Mouse (Mus musculus): ENCODE measurements at regions not wholly inside any gene's neighbourhood (a gene's known extent, or its start where the extent isn't known, plus 50 kb on each side); places are given as distances from the start of the nearest gene placed in this dataset.

DNA sequence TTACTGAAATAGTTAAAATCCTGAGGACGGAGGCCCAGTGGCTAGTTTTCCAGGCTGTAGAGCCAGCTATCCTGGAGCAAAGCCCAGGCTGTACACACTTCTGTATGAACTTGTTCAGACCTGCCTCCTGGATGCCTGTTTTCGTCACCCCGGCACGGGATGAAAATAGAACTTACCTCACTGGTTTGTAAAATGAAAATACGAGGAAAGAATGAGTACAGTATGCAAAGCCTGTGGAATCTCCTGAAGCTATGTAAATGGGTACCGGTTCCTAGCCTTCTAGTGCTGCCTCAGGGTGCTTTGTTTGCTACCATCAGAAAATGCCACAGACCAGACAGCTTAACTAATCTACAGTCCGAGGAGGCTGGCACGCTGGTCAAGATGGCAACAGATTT is 276.0 kb upstream of the Cdyl start:
- H3K4me2 ChIP-seq (ENCODE audit: low read length), result peak overlapping the region; percentile 57
- no peaks in the 10 kb centered on the region for H3K36me3 ChIP-seq (ENCODE audit: control insufficient read depth, insufficient read depth, low read length)
- peak; percentile 91 for ATAC-seq (ENCODE audit: insufficient number of reproducible peaks, insufficient read depth, low FRiP score, low read depth)
- 3% methylated on average over 8 of the region's 8 CpGs for WGBS
- H3K9me3 ChIP-seq (ENCODE audit: control insufficient read depth, low read length), result no peaks in the 10 kb centered on the region
- H3K4me1 ChIP-seq (ENCODE audit: control insufficient read depth in 2 of 2, insufficient read depth in 2 of 2, low read length in 2 of 2), result peaks cover 15 to 20% of the 10 kb centered on the region in 2 experiments
- H3K27me3 ChIP-seq (ENCODE audit: control insufficient read depth, insufficient read depth, low read length), result no peaks in the 10 kb centered on the region
- H3K9ac ChIP-seq (ENCODE audit: low read length), result peak overlapping the region; percentile 42
- H3K27ac ChIP-seq (replicated peaks in 1 of 2; ENCODE audit: control insufficient read depth in 1 of 2, insufficient read depth in 1 of 2, low read depth in 2 of 2, low read length in 2 of 2), result peak overlapping the region; percentile 93 to 97
- H3K4me3 ChIP-seq (ENCODE audit: control insufficient read depth in 1 of 2, insufficient read depth in 1 of 2, low read depth in 1 of 2, low read length in 2 of 2), result peak overlapping the region; percentile 11 to 22; a peak in 2 of 4 replicates

DNA sequence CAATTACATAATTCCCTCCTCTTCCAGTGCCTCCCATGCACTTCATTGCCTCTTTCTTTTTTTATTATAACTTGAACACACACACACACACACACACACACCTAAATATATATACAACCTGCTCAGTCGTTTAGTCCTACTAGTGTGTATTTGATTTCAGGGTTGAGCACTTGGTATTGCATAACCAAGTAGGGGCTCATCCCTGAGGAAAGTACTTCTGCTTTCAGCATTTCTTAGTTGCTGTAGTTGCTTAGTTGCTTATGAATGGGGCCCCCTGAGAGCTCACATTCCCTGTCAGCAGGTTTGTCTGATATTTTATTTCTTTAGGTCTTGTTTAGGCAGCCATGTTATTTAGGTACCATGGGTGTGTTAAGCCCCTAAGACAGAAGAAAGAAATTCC is 271.3 kb upstream of the Cdyl start:
- no peak overlapping the region for H3K4me3 ChIP-seq (ENCODE audit: control insufficient read depth in 1 of 2, insufficient read depth in 1 of 2, low read depth in 1 of 2, low read length in 2 of 2)
- ATAC-seq (ENCODE audit: insufficient number of reproducible peaks, insufficient read depth, low FRiP score, low read depth), result no peak

GRCm38 (mm10) chr13:35389781-35390525 is 269.7 kb upstream of the Cdyl start:
- 89% methylated on average over 6 of the region's 6 CpGs for WGBS
- no peaks in the 10 kb centered on the region for H3K36me3 ChIP-seq (ENCODE audit: control insufficient read depth, insufficient read depth, low read length)
- no peak for ATAC-seq (ENCODE audit: insufficient number of reproducible peaks, insufficient read depth, low FRiP score, low read depth)
- peaks cover 3 to 4% of the 10 kb centered on the region in 2 experiments; a peak in 3 of 4 replicates for H3K4me1 ChIP-seq (ENCODE audit: control insufficient read depth in 2 of 2, insufficient read depth in 2 of 2, low read length in 2 of 2)
- H3K27me3 ChIP-seq (ENCODE audit: control insufficient read depth, insufficient read depth, low read length), result no peaks in the 10 kb centered on the region
- no peak overlapping the region for H3K9ac ChIP-seq (ENCODE audit: low read length)
- no peaks in the 10 kb centered on the region for H3K9me3 ChIP-seq (ENCODE audit: control insufficient read depth, low read length)
- no peak overlapping the region for H3K4me2 ChIP-seq (ENCODE audit: low read length)
- H3K27ac ChIP-seq (replicated peaks in 1 of 2; ENCODE audit: control insufficient read depth in 1 of 2, insufficient read depth in 1 of 2, low read depth in 2 of 2, low read length in 2 of 2), result no peak overlapping the region
- H3K4me3 ChIP-seq (ENCODE audit: control insufficient read depth in 1 of 2, insufficient read depth in 1 of 2, low read depth in 1 of 2, low read length in 2 of 2), result no peak overlapping the region

More for the DNA sequence above, 271.3 kb upstream of the Cdyl start:
- Histone ChIP-seq H3K27ac (replicated peaks in 1 of 2; ENCODE audit: control insufficient read depth in 1 of 2, insufficient read depth in 1 of 2, low read depth in 2 of 2, low read length in 2 of 2) (no peak overlapping the region), H3K4me1 (ENCODE audit: control insufficient read depth in 2 of 2, insufficient read depth in 2 of 2, low read length in 2 of 2) (peaks cover 10 to 11% of the 10 kb centered on the region in 2 experiments), H3K36me3 (ENCODE audit: control insufficient read depth, insufficient read depth, low read length) (no peaks in the 10 kb centered on the region), H3K4me2 (ENCODE audit: low read length) (no peak overlapping the region), H3K9ac (ENCODE audit: low read length) (no peak overlapping the region), H3K27me3 (ENCODE audit: control insufficient read depth, insufficient read depth, low read length) (no peaks in the 10 kb centered on the region), H3K9me3 (ENCODE audit: control insufficient read depth, low read length) (no peaks in the 10 kb centered on the region)
- 39% methylated on average over 1 of the region's 1 CpGs for WGBS

DNA sequence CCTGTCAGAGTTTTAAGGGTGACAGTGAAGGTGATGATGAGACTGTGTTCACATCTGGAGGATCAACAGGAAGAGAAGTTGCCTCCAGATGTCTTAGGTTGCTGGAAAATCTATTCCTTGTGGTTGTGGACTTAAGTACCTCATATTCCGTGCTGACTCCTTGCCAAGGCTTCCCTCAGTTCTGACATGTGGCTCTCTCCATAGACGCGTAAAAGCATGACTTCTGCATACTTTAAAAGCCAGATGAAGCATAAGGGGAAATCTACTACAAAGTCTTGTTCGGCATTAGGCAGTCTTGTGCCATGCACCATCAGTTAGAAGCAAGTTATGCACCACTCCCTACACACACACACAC is 269.1 kb upstream of the Cdyl start:
- no peak overlapping the region for H3K9ac ChIP-seq (ENCODE audit: low read length)
- no peaks in the 10 kb centered on the region for H3K27me3 ChIP-seq (ENCODE audit: control insufficient read depth, insufficient read depth, low read length)
- H3K9me3 ChIP-seq (ENCODE audit: control insufficient read depth, low read length), result no peaks in the 10 kb centered on the region
- no peak overlapping the region for H3K4me2 ChIP-seq (ENCODE audit: low read length)
- 61% methylated on average over 4 of the region's 4 CpGs for WGBS
- H3K4me3 ChIP-seq (ENCODE audit: control insufficient read depth in 1 of 2, insufficient read depth in 1 of 2, low read depth in 1 of 2, low read length in 2 of 2), result no peak overlapping the region
- peaks cover 8 to 9% of the 10 kb centered on the region in 2 experiments for H3K4me1 ChIP-seq (ENCODE audit: control insufficient read depth in 2 of 2, insufficient read depth in 2 of 2, low read length in 2 of 2)
- H3K36me3 ChIP-seq (ENCODE audit: control insufficient read depth, insufficient read depth, low read length), result no peaks in the 10 kb centered on the region
- H3K27ac ChIP-seq (replicated peaks in 1 of 2; ENCODE audit: control insufficient read depth in 1 of 2, insufficient read depth in 1 of 2, low read depth in 2 of 2, low read length in 2 of 2), result no peak overlapping the region
- no peak for ATAC-seq (ENCODE audit: insufficient number of reproducible peaks, insufficient read depth, low FRiP score, low read depth)

DNA sequence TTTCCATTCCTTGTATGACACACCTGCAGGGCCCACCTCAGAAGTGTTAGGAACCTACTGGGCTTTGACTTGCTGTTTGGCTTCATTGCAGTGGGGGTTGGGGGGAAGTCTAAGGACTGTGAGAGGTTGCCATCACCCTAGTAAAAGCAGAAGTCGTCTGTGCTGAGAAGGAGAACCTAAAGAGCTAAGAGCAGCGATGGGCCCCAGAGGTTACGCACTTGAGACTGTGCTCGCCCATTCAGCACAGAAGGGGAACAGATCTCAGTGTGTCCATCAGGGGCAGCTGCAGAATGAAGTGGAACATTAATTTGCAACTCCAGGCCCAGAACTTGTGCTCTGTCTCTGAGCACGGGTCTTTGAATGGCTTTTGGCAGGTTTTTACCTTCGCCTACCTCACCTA is 267.5 kb upstream of the Cdyl start:
- Histone ChIP-seq H3K4me1 (ENCODE audit: control insufficient read depth in 2 of 2, insufficient read depth in 2 of 2, low read length in 2 of 2) (peaks cover 11 to 22% of the 10 kb centered on the region in 2 experiments), H3K4me3 (ENCODE audit: control insufficient read depth in 1 of 2, insufficient read depth in 1 of 2, low read depth in 1 of 2, low read length in 2 of 2) (no peak overlapping the region), H3K4me2 (ENCODE audit: low read length) (no peak overlapping the region), H3K27me3 (ENCODE audit: control insufficient read depth, insufficient read depth, low read length) (no peaks in the 10 kb centered on the region), H3K27ac (replicated peaks in 1 of 2; ENCODE audit: control insufficient read depth in 1 of 2, insufficient read depth in 1 of 2, low read depth in 2 of 2, low read length in 2 of 2) (no peak overlapping the region), H3K36me3 (ENCODE audit: control insufficient read depth, insufficient read depth, low read length) (no peaks in the 10 kb centered on the region), H3K9ac (ENCODE audit: low read length) (no peak overlapping the region), H3K9me3 (ENCODE audit: control insufficient read depth, low read length) (no peaks in the 10 kb centered on the region)
- 84% methylated on average over 6 of the region's 6 CpGs for WGBS
- ATAC-seq (ENCODE audit: insufficient number of reproducible peaks, insufficient read depth, low FRiP score, low read depth), result no peak

- no peaks in the 10 kb centered on the region for H3K9me3 ChIP-seq (ENCODE audit: control insufficient read depth, low read length)
- no peak overlapping the region for H3K9ac ChIP-seq (ENCODE audit: low read length)
- no peaks in the 10 kb centered on the region for H3K27me3 ChIP-seq (ENCODE audit: control insufficient read depth, insufficient read depth, low read length)
- H3K4me1 ChIP-seq (ENCODE audit: control insufficient read depth in 2 of 2, insufficient read depth in 2 of 2, low read length in 2 of 2), result peaks cover 10 to 22% of the 10 kb centered on the region in 2 experiments
- peak overlapping the region; percentile 46 to 62; a peak in 3 of 4 replicates for H3K27ac ChIP-seq (replicated peaks in 1 of 2; ENCODE audit: control insufficient read depth in 1 of 2, insufficient read depth in 1 of 2, low read depth in 2 of 2, low read length in 2 of 2)
- H3K36me3 ChIP-seq (ENCODE audit: control insufficient read depth, insufficient read depth, low read length), result no peaks in the 10 kb centered on the region
- no peak for ATAC-seq (ENCODE audit: insufficient number of reproducible peaks, insufficient read depth, low FRiP score, low read depth)
- 47% methylated on average over 4 of the region's 4 CpGs for WGBS
- H3K4me3 ChIP-seq (ENCODE audit: control insufficient read depth in 1 of 2, insufficient read depth in 1 of 2, low read depth in 1 of 2, low read length in 2 of 2), result no peak overlapping the region
- peak overlapping the region; percentile 8; the same call in 1 of the 2 replicates for H3K4me2 ChIP-seq (ENCODE audit: low read length)
Measured at GRCm38 (mm10) chr13:35395192-35395591, 264.4 kb upstream of the Cdyl start.

DNA sequence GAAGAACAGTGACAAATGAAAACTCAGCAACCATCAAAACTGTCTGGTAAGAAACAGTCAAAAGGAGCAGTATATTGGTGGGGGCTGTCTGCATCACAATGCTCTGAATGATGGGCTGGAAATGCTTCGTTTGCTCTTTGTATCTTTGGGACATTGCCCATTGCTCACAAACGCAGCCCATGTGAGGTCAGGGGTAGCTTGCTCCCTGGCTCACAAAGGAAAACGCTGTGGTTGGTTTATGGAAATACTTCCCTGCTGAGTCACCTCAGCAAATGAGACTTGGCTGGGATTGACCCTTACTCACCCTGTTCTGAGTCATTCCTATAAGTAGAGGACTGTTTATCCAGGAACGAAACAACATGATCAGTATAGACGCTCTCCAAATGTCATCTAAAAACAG is 264.0 kb upstream of the Cdyl start:
- peak overlapping the region; percentile 46 to 62; a peak in 3 of 4 replicates for H3K27ac ChIP-seq (replicated peaks in 1 of 2; ENCODE audit: control insufficient read depth in 1 of 2, insufficient read depth in 1 of 2, low read depth in 2 of 2, low read length in 2 of 2)
- H3K27me3 ChIP-seq (ENCODE audit: control insufficient read depth, insufficient read depth, low read length), result no peaks in the 10 kb centered on the region
- peak; percentile 54; the same call in 1 of the 2 replicates for ATAC-seq (ENCODE audit: insufficient number of reproducible peaks, insufficient read depth, low FRiP score, low read depth)
- H3K4me3 ChIP-seq (ENCODE audit: control insufficient read depth in 1 of 2, insufficient read depth in 1 of 2, low read depth in 1 of 2, low read length in 2 of 2), result no peak overlapping the region
- peak overlapping the region; percentile 8; the same call in 1 of the 2 replicates for H3K4me2 ChIP-seq (ENCODE audit: low read length)
- H3K36me3 ChIP-seq (ENCODE audit: control insufficient read depth, insufficient read depth, low read length), result no peaks in the 10 kb centered on the region
- H3K9ac ChIP-seq (ENCODE audit: low read length), result no peak overlapping the region
- WGBS, result 19% methylated on average over 5 of the region's 5 CpGs
- no peaks in the 10 kb centered on the region for H3K9me3 ChIP-seq (ENCODE audit: control insufficient read depth, low read length)
- peaks cover 10 to 22% of the 10 kb centered on the region in 2 experiments for H3K4me1 ChIP-seq (ENCODE audit: control insufficient read depth in 2 of 2, insufficient read depth in 2 of 2, low read length in 2 of 2)

GRCm38 (mm10) chr13:35397166-35397565 is 262.5 kb upstream of the Cdyl start:
- H3K27ac ChIP-seq (replicated peaks in 1 of 2; ENCODE audit: control insufficient read depth in 1 of 2, insufficient read depth in 1 of 2, low read depth in 2 of 2, low read length in 2 of 2), result no peak overlapping the region
- WGBS, result 81% methylated on average over 2 of the region's 2 CpGs
- no peak overlapping the region for H3K4me2 ChIP-seq (ENCODE audit: low read length)
- ATAC-seq (ENCODE audit: insufficient number of reproducible peaks, insufficient read depth, low FRiP score, low read depth), result no peak
- peaks cover 10 to 22% of the 10 kb centered on the region in 2 experiments for H3K4me1 ChIP-seq (ENCODE audit: control insufficient read depth in 2 of 2, insufficient read depth in 2 of 2, low read length in 2 of 2)
- no peak overlapping the region for H3K4me3 ChIP-seq (ENCODE audit: control insufficient read depth in 1 of 2, insufficient read depth in 1 of 2, low read depth in 1 of 2, low read length in 2 of 2)
- H3K9me3 ChIP-seq (ENCODE audit: control insufficient read depth, low read length), result no peaks in the 10 kb centered on the region
- no peaks in the 10 kb centered on the region for H3K27me3 ChIP-seq (ENCODE audit: control insufficient read depth, insufficient read depth, low read length)
- H3K9ac ChIP-seq (ENCODE audit: low read length), result no peak overlapping the region
- no peaks in the 10 kb centered on the region for H3K36me3 ChIP-seq (ENCODE audit: control insufficient read depth, insufficient read depth, low read length)

Data from heart, embryonic 14.5 days (tissue).